Comparison of ENCODE assay signal across 9 mouse cellular contexts in genomic region chr1:39942935-39943334, GRCm38 (mm10). TPM values are rescaled to one million over a fixed set of nuclear protein-coding genes. Genes with fewer than 3 reads are reported as not detected.
A peak's percentile ranks its signal among the peaks of the same experiment; 100 is the strongest.
DNase-seq lines count a peak whose midpoint lies in the region; ATAC-seq and TF ChIP-seq lines count a peak whose summit lies in the region.
"Had no signal": no experiment of that assay in that cellular context is flagged by ENCODE, and none has a peak within 500 bp of the region (broad histone marks: within the 10 kb centered on the region; RNA-seq: fewer than 3 reads in every experiment).

No protein-coding gene starts in this region.

- TF ChIP-seq CTCF in kidney, adult 2 months (conservative IDR thresholded peaks at IDR 0.05; ENCODE audit: insufficient read depth, insufficient read length, low read depth, low read length), result no peak
- no peak; the same call in 1 of the 2 replicates for TF ChIP-seq CTCF in left cerebral cortex, adult 2 months (IDR thresholded peaks at IDR 0.05)
- TF ChIP-seq CTCF in thymus, adult 2 months (IDR thresholded peaks at IDR 0.05; ENCODE audit: borderline replicate concordance, control insufficient read depth, extremely low read depth, insufficient read depth, low read length, poor library complexity), result no peak

- H3K4me2 ChIP-seq in kidney, embryonic 15.5 days, result no peak overlapping the region
- peak overlapping the region; percentile 34 for H3K4me2 ChIP-seq in forebrain, embryonic 14.5 days (ENCODE audit: low read length)

- no peak for ATAC-seq in kidney, embryonic 15.5 days (replicated peaks; ENCODE audit: low FRiP score)
- ATAC-seq in forebrain, embryonic 14.5 days, result no peak

- TF ChIP-seq POLR2A in kidney, adult 2 months (IDR thresholded peaks at IDR 0.05; ENCODE audit: low read depth, low read length), result no peak
- TF ChIP-seq POLR2A in thymus, adult 2 months (IDR thresholded peaks at IDR 0.05; ENCODE audit: control insufficient read depth, extremely low read depth, insufficient read depth, low read length, poor library complexity), result no peak

- no peaks in the 10 kb centered on the region for H3K9me3 ChIP-seq in kidney, embryonic 15.5 days (replicated peaks)
- H3K9me3 ChIP-seq in forebrain, embryonic 14.5 days (replicated peaks; ENCODE audit: control insufficient read depth, low read length), result no peaks in the 10 kb centered on the region
- H3K9me3 ChIP-seq: G1E had no signal

- H3K4me3 ChIP-seq in kidney, embryonic 15.5 days (replicated peaks), result no peak overlapping the region
- no peak overlapping the region for H3K4me3 ChIP-seq in kidney, adult 2 months (ENCODE audit: insufficient read depth, low read depth, low read length)
- H3K4me3 ChIP-seq in forebrain, embryonic 14.5 days (ENCODE audit: low read depth, low read length), result no peak overlapping the region
- no peak overlapping the region; the same call in 1 of the 2 replicates for H3K4me3 ChIP-seq in left cerebral cortex, adult 2 months
- H3K4me3 ChIP-seq in thymus, adult 2 months (ENCODE audit: control insufficient read depth, insufficient read depth, low read length), result no peak overlapping the region

- no peaks in the 10 kb centered on the region for H3K27me3 ChIP-seq in kidney, embryonic 15.5 days
- H3K27me3 ChIP-seq in kidney, adult 2 months (replicated peaks; ENCODE audit: control insufficient read depth, insufficient read depth, low read length), result no peaks in the 10 kb centered on the region
- no peaks in the 10 kb centered on the region for H3K27me3 ChIP-seq in forebrain, embryonic 14.5 days (replicated peaks; ENCODE audit: control insufficient read depth, insufficient read depth, low read length)
- H3K27me3 ChIP-seq in thymus, adult 2 months (ENCODE audit: control insufficient read depth, insufficient read depth, low read length), result no peaks in the 10 kb centered on the region

- intact Hi-C loops in left cerebral cortex, adult 2 months (cut with DNase I), result no loop called here

- H3K9ac ChIP-seq in kidney, embryonic 15.5 days, result no peak overlapping the region
- H3K9ac ChIP-seq in forebrain, embryonic 14.5 days (ENCODE audit: low read length), result peak overlapping the region; percentile 26; the same call in 1 of the 2 replicates

- DNase-seq in kidney, adult 2 months, result no peak
- DNase-seq in forebrain, embryonic 14.5 days (ENCODE audit: low spot score), result peak; percentile 76
- DNase-seq in left cerebral cortex, adult 2 months (ENCODE audit: extremely low spot score in 1 of 2, low spot score in 2 of 2), result peak; percentile 75 to 77
- peak; percentile 82 for DNase-seq in right cerebral cortex, postnatal 25 days
- DNase-seq in thymus, postnatal 4 days, result no peak
- DNase-seq in thymus, adult 2 months, result no peak
- no peak for DNase-seq in ovary, postnatal 14 days (ENCODE audit: low spot score)

- H3K27ac ChIP-seq in kidney, embryonic 15.5 days, result peak overlapping the region; percentile 45
- no peak overlapping the region for H3K27ac ChIP-seq in kidney, adult 2 months (ENCODE audit: insufficient read depth, low read depth, low read length)
- H3K27ac ChIP-seq in forebrain, embryonic 14.5 days (ENCODE audit: low read depth, low read length), result peak overlapping the region; percentile 72
- peak overlapping the region; percentile 90 for H3K27ac ChIP-seq in left cerebral cortex, adult 2 months
- H3K27ac ChIP-seq in thymus, adult 2 months (ENCODE audit: control insufficient read depth, insufficient read depth, low read length), result no peak overlapping the region

- no peaks in the 10 kb centered on the region for H3K36me3 ChIP-seq in kidney, embryonic 15.5 days
- H3K36me3 ChIP-seq in kidney, adult 2 months (ENCODE audit: control insufficient read depth, insufficient read depth, low read length), result no peaks in the 10 kb centered on the region
- H3K36me3 ChIP-seq in forebrain, embryonic 14.5 days (ENCODE audit: control insufficient read depth, insufficient read depth, low read length), result no peaks in the 10 kb centered on the region
- H3K36me3 ChIP-seq in thymus, adult 2 months (ENCODE audit: control insufficient read depth, insufficient read depth, low read length), result no peaks in the 10 kb centered on the region
- H3K36me3 ChIP-seq: G1E had no signal

- peaks cover 73% of the 10 kb centered on the region for H3K4me1 ChIP-seq in kidney, embryonic 15.5 days
- H3K4me1 ChIP-seq in kidney, adult 2 months (ENCODE audit: control insufficient read depth, insufficient read depth, low read length), result peaks cover 19% of the 10 kb centered on the region
- H3K4me1 ChIP-seq in forebrain, embryonic 14.5 days (ENCODE audit: control insufficient read depth, insufficient read depth, low read length), result peaks cover 84% of the 10 kb centered on the region
- peaks cover 41% of the 10 kb centered on the region for H3K4me1 ChIP-seq in thymus, adult 2 months (replicated peaks; ENCODE audit: control insufficient read depth, insufficient read depth, low read length)

- WGBS in kidney, embryonic 15.5 days, result 22% methylated on average over 8 of the region's 8 CpGs
- 35% methylated on average over 8 of the region's 8 CpGs for WGBS in kidney, adult 2 months
- 4% methylated on average over 8 of the region's 8 CpGs for whole genome bisulfite sequencing in forebrain, embryonic 14.5 days
- 21% methylated on average over 8 of the region's 8 CpGs for WGBS in thymus, adult 2 months

RNA-seq across cellular contexts. Expression of gene Map4k4, which starts 42.2 kb away (rescaled TPM):
- polyA plus RNA-seq in kidney, embryonic 15.5 days (2015; fragmentation: Nextera tagmentation; extraction: Ambion mirVana), result 31.0 and 33.5 TPM in 2 replicates
- 28.3 and 29.2 TPM in 2 replicates for polyA plus RNA-seq in kidney, adult 2 months (2012; rRNA removed)
- 29.2 and 36.2 TPM in 2 replicates for polyA plus RNA-seq in forebrain, embryonic 14.5 days (2014; fragmentation: Nextera tagmentation; extraction: Ambion mirVana)
- 100 to 1,000 TPM in 1 of 2 experiments, 10 to 100 TPM in 1; 98.8 to 114 TPM for total RNA-seq in left cerebral cortex, adult 2 months (2021)
- polyA plus RNA-seq in thymus, adult 2 months (2012; rRNA removed), result 164 and 167 TPM in 2 replicates

Comparison
In these comparisons a context has a peak if more than half of its experiments do, and no peak if none do; other contexts are left out.
1. H3K27ac ChIP-seq: peak in kidney, embryonic 15.5 days (single experiment), forebrain, embryonic 14.5 days (single experiment) and left cerebral cortex, adult 2 months (single experiment); none in kidney, adult 2 months (single experiment) and thymus, adult 2 months (single experiment).
2. DNase-seq: peak in forebrain, embryonic 14.5 days (single experiment), left cerebral cortex, adult 2 months (2 of 2) and right cerebral cortex, postnatal 25 days (single experiment); none in kidney, adult 2 months (single experiment), thymus, postnatal 4 days (single experiment), thymus, adult 2 months (single experiment) and ovary, postnatal 14 days (single experiment).